Mouse (Mus musculus): ENCODE measurements around the gene Gm39566.

The Gm39566 gene

DNA sequence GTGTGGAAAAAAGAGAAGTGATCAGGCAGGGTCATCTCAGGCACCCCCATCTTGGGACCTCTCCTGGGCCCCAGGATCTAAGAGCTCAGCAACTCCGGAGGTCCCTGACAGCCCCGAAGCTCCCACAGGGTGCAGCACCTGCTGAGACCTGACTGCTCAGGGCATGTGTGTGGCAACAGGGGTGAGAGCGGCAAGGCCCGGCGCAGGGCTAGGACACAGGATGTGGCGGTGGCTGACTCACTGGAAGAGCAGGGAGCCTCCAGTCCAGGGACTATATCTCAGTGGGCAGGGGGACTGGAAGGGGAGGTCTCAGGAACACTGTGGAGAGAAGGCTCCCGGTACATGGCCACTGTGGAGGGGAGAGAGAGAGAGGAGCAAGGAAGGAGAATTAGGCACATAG is 17.2 kb downstream of the Gm39566 start:
- no peak for DNase-seq (ENCODE audit: low spot score in 2 of 2)

DNA sequence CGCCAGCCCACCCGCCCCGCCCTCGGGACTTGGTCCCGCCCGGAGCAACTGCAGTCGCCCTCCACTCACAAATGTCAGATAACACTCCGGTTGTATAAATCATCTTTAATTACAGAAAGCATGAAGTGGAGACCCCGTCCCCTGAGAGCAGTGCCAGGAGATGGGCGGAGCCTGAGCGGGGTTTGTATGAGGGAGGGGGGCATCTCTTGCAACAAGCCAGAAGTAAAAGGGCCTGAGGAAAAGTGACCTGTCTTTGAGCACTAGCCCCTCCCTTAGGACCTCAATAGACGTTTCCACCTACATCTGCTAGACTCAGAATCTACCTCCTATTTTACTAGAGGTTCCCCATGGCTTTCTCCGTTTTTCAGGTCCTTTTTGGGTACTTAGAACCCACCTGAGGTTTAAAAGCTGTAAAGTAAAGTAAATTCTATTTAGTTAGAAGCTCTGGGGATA is 19.1 kb downstream of the Gm39566 start:
- no peak for DNase-seq (ENCODE audit: low spot score in 2 of 2)

DNA sequence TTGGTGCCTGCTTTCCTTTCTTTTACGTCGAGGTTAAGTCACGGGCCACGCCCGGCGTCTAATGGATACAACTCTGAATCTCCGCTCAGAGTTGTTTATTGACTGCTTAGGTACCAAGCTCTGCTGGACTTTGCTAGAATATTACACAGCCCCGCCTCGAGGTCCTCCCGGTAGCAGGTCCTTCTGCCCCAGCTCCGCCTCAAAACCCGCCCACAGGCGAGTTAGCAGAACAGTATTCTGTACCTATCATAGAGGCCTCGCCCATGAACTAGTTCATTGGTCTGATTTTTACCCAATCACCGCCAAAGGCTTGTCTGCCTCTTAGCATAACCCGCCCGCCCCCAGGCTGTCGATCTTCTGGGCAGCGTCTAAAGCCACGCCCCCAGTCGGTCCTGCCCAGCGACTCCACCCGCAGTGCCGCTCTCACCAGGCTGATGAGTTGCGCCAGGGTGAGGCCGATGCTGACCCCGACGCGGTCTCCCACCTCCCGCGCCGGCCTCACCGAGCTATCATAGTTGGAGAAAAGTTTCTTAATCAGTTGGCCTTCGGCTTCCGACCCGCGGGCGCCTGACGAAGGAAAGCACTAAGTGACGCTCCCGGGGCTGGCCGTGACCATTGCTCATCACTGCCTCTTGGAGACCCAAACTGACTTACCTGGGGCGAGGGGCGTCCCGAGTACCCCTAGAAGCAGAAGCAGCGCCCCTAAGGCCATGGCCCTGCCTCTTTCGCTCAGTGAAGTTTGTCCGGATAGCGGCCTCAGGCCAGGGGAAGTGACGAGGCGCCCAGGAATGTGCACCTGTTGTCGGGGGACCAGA is 19.7 kb downstream of the Gm39566 start, which contains the start of gene Chrnb1:
Gene Chrnb1 (minus strand): TSS at position 776 of the 815 bp plus-strand sequence.
- peak; percentile 89 to 90 for DNase-seq (ENCODE audit: low spot score in 2 of 2)

DNA sequence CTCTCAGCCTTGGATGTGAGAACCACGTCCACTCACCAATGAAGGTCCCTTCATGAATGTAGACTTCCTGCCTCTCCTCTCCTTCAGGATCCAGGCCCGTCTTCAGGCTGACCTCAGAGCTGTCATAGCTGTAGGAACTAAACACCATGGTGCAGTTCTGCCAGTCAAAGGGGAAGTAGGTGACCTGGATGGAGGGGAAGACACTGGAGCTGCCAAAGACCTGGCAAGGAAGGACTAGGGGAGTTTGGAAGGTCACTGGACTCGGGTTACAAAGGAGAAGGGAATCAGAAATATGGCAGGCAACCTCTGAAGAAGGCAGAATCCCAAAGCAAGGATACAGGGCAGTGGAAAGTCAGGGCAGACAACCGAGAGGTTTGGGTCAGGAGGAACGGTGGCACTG is 21.7 kb downstream of the Gm39566 start:
- no peak for DNase-seq (ENCODE audit: low spot score in 2 of 2)

DNA sequence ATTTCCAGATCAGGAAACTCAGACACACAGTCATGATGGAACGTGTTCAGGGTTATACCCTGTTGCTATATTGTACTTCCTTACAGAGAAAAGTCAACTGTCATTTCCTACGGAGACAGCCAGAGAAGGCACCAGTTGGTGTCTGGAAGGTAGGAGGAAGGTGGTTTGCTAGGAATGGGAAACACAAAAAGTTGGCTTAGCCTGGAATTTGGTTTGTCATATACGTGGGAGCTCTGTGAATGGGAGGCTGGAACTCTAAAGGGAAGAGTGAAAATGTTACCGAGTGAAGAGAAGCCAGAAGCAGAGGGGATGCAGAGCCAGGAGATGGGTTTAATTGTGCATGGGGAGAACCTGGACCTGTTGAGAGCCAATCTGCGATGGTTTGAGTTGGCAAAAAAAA is 23.7 kb downstream of the Gm39566 start:
- DNase-seq (ENCODE audit: low spot score in 2 of 2): no peak

DNA sequence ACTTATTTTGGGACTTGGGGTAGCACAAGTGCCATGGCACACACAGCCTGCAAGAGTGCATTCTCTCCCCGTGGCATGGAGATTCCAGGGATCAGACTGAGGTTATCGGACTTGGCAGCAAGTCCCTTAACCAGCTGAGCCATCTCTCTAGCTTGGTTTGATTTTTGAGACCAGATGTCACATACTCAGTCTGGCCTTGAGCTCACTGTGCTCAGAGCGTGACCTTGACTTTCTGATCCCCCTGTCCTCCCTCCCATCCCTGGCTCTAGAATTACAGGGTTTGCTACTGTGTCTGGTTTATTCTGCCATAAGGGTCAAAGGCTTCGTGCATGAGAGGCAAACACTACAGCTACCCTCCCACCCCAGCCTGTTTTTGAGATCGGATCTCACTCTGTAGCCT is 25.7 kb downstream of the Gm39566 start:
- no peak for DNase-seq (ENCODE audit: low spot score in 2 of 2)

DNA sequence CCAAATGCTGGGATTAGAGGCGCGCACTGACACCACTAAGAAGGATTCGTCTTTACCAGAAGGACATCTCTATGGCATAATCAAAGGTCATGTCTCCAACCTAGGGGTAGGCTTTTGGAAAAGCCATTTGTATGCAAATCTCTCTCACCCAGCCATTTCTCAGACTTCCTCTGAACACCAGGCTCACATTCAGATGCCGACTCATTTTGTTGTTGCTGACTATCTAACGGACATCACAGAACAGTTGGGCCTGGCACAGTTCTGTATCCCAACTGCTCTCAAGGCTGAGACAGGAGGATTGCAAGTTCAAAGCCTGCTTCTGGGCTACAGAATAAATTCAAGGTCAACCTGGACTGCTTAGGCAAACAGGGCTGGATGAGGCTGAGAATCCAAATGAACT is 27.8 kb downstream of the Gm39566 start:
- DNase-seq (ENCODE audit: low spot score in 2 of 2): no peak

DNA sequence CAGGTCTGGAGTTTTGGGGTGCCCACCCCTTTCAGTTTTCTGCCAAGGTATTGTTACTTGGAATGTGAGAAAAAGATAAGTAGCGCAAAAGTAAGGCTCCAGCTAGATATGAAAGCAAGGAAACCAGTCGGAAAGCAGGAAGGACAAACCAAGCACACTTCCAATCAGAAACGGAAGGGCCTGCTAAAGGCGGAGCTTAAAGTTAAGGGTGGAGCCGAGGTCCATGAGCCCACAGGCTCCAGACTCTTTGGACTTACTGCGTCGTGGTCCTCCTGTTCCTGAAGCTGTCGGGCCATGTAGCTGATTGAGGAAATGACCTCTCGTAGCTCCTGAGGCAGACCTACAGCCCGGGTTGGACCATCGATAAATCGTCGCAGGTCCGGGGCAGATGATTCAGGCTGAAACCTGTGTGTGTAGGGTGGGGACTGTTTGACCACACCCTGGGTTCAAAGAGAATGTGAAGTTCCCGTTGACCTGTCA is 30.3 kb downstream of the Gm39566 start:
- DNase-seq (ENCODE audit: low spot score in 2 of 2): no peak

DNA sequence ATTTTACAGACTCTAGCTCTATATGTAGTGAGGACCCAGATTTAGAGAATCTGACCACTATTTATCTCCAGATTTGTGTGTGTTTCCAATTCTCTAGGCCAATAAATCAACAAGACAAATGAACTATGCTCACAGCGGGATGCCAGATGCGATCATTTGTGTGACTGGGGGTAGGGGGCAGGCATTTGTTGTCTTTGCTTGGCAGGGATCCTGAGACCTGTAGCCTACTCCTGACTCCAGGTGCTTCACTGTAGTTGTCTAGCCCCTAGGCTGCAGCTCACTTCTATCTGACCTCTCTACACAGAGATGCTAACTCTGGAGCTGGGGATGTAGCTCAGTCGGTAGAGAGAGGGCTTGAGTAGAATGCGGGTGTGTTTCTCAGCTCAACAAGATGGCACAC is 33.3 kb downstream of the Gm39566 start:
- DNase-seq (ENCODE audit: low spot score in 2 of 2): no peak

DNA sequence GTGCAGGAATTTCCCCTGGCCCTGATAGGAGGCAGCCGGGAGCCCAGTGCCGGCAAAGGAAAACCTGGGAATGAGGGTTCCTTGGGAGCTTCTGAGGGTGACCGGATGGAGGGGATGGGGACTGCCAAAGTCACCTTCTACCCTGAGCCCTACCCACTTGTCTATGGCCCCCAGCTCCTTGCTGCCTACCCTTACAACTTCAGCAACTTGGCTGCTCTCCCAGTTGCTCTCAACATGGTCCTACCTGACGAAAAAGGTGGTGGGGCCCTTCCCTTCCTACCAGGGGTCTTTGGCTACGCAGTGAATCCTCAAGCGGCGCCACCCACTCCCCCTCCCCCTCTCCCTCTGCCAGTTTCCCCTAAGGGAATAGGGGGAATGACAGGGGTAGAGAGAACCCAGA is 36.1 kb downstream of the Gm39566 start:
- DNase-seq (ENCODE audit: low spot score in 2 of 2): no peak

DNA sequence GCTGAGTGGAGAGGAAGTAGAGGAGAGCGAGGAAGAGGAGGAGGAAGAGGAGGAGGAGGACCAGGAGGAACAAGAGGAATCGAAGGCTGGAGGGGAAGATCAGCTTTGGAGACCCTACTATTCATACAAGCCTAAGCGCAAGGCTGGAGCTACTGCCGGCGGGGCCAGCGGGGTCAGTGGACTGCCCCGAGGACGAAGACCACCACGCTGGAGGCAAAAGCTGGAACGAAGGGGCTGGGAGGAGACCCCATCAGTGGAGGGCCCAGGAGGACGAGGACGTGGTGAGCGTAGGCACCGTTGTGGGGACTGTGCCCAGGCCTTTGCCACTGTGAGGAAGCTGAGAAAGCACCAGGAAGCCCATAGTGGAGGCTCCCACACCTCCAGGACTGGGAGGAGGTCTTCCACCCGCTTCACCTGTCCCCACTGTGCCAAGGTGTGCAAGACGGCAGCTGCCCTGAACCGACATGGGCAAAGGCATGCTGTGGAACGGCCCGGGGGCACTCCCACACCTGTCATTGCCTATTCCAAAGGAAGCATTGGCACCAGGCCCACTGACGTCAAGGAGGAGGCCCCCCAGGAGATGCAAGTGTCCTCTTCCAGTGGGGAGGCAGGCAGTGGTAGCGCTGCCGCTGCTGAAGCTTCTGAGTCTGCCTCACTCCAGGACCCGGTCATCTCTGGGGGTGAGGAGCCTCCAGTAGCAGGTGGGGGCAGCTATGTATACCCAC is 36.7 kb downstream of the Gm39566 start:
- no peak for DNase-seq (ENCODE audit: low spot score in 2 of 2)

DNA sequence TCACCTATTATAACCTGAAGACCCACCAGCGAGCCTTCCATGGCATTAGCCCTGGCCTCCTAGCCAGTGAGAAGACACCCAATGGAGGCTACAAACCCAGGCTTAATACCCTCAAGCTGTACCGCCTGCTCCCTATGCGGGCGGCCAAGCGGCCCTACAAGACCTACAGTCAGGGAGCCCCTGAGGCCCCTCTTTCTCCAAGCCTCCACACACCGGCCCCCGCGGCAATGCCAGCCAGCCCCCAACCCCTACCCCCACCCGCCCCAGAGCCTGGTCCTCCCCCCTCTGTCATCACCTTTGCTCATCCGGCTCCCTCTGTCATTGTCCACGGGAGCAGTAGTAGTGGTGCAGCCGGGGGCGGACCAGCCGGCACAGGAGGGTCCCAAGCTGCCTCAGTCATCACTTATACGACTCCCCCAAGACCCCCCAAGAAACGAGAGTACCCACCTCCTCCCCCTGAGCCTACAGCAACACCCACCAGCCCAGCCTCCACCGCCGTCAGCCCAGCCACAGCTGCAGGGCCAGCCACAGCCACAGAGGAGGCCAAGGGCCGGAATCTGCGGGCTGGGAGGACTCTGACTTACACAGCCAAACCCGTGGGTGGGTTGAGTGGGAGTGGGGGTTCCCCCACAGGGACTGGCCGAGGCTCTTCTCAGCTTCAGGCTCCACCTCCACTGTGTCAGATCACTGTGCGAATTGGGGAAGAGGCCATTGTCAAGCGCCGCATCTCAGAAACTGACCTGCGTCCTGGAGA is 37.4 kb downstream of the Gm39566 start:
- no peak for DNase-seq (ENCODE audit: low spot score in 2 of 2)

DNA sequence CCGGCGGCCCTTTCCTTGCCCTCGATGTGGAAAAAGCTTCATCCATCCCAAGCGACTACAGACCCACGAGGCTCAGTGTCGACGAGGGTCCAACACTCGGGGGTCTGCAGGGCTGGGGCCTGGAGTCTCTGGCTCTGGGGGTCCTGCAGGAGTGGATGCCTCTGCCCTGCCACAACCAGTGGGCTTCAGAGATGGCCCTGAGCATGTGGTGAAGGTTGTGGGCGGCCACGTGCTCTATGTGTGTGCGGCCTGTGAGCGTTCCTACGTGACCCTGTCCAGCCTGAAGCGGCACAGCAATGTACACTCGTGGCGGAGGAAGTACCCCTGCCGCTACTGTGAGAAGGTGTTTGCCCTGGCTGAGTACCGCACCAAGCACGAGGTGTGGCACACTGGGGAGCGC is 38.6 kb downstream of the Gm39566 start:
- no peak for DNase-seq (ENCODE audit: low spot score in 2 of 2)

DNA sequence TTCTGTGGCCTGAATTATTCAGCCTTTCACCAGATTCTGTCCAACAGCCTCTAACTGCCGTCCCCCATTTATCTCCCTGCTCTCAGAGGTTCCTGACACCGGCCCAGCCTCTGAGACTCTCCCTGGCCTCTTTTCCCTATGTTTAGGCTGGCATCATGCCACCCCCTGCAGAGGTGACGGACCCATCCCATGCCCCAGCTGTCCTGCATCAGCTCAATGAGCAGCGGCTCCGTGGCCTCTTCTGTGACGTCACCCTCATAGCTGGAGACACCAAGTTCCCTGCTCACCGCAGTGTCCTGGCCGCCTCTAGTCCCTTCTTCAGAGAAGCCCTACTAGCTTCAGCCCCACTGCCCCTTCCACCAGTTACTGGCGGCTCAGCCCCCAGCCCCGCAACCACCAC is 39.4 kb downstream of the Gm39566 start:
- DNase-seq (ENCODE audit: low spot score in 2 of 2): no peak

DNA sequence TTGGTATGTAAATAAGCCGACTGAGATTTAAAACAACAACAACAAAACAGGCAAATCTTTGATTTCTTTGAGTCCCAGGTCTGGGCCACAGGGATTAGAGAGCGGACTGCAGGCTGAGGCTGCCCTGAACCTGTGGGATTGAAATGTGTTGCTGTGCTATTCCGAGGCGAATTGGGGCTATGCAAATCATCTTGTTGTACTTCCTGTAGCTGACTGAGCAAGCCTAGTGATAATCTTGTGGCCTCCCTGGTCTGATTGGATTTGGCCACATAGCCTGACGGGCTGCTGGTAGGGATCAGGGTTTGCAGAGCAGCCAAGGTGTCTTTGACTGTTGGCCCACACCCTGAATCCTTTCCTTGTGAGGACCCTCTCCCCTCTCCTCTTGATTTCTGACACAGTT is 40.1 kb downstream of the Gm39566 start:
- no peak for DNase-seq (ENCODE audit: low spot score in 2 of 2)

DNA sequence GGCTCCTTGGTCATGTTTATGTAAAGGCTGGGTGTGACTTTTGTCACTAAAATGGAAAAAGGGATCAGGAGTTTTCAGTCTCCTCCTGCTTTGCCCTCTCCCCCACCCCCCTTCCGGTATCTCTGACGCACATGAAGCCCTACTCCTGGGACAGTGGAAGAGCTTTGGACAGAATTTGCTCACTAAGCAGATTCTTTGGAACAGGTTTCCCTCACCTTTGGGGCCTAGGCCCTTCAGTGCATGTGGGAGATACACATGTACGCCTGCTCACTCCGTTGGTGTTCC is 47.5 kb downstream of the Gm39566 start:
- no peak for DNase-seq (ENCODE audit: low spot score in 2 of 2)

DNA sequence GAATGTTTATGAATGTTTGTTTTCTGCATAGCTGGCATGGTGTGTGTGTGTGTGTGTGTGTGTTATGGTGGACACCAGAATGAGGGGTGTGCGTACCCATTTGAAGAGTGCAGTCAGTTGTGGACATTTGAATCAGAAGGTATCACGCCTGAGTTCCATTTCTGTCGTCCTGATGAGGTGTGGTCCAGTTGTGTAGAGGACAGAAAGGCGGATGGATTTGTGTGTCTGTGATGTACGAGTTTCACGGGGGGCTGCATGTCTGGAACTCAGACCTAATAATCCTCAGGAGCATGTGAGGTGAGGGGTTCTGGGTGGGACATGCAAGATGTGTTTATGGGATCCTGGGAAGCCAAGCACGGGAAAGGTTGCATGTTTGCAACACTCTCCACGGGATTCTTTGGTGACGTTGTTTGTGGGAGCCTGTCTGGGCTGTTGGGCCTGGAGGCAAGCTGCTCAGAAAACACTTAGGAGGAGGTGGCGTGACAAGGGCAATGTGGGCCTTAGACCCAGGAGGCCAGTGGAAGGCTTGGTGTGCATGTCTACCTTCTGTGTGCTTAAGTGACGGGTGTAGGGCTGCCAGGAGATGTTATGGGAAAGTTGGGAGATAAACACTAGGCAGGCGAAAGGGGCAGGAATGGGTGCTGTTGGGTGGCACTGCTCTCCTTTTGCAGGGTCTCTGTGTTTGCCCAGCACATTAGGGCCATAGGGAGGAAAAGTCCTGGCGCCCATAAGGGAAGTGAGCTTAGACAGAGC is 48.0 kb downstream of the Gm39566 start:
- no peak for DNase-seq (ENCODE audit: low spot score in 2 of 2)

DNA sequence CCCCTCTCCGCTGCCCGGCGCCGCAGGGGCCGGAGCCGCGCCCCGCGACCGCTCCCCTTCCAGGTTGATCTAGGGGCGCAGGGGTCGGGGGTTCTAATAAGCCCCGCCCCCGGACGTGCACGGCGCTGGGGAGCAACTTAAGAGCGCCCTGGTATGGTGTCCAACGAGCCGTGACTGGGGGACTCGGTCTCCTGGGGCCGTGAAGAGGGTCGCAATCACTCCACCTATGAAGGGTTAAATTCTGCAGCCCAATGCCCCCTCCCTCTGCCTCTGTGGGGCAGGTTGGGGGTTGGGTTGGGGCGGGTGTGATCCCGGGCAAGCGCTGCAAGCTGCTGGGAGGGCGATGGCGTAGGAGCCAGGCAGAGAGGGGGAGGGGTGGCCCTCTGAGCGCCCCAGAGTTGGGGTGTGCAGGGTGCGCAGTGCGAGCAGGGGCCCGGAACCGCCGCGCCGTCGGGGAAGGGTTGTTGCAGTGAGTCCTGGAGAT is 48.9 kb downstream of the Gm39566 start:
- peak; percentile 69 to 80 for DNase-seq (ENCODE audit: low spot score in 2 of 2)

DNA sequence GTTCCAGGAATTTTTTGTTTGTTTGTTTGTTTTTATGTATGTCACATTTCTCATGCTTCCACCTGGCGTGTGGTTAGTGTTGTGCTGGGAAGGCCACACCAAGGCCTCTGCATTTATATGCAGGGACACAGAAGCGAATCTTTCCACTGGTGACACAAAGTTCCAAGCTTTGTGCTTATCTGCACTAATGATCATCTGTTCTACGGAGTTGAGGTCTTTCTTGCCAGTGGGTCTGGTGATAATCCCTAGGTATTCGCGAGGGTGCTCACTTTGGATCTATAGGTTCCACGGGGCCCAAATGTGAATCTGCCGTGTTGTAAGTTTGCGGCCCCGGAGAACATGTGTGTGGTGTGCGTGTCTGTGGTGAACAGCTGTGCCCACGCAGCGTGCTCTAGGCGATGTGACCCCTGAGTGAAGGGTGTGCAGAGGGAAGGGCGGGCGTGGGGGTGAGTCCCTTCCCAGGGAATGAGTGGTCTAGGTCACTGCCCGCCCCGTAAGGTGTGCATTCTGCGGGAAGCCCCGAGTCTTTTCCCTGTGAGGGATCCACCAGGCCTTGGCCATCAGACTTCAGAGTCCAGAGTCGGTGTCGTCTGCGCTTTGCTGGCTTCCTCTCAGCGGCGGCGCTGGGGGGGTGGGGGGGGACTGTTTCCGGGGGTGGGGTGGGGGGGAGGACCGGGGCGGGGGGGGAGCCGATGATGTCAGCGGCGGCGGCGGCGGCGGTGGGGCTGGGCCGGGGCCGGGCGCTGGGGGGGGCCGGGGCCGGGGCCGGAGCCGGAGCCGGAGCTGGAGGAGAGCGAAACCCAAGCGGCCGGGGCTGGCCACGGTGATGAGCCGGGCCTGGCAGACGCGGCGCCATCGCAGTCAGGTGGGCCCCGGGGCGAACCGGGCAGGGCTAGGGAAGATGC is 49.6 kb downstream of the Gm39566 start, which contains the start of gene Zbtb4:
Gene Zbtb4 (plus strand): TSS at position 692 of the 905 bp plus-strand sequence.
- DNase-seq (ENCODE audit: low spot score in 2 of 2): no peak

DNA sequence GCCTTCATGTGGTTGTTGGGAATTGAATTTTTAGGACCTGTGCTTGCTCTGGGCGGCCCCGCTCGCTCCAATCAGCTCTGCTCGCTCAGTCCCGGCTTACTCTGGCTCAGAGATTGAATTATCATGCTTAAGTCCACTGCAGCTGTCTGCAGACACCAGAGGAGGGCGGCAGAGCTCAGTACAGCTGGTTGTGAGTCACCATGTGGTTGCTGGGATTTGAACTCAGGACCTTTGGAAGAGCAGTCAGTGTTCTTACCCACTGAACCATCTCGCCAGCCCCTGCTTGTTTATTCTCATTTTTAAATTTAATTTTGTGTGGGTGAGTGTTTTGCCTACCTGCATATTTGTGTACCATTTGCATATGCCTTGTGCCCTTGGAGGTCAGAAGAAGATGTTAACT is 51.5 kb downstream of the Gm39566 start:
- no peak for DNase-seq (ENCODE audit: low spot score in 2 of 2)

All from urinary bladder, postnatal 4 days (tissue).